Mouse (Mus musculus): ENCODE measurements around the gene Fyco1. TPM values are rescaled to one million over a fixed set of nuclear protein-coding genes. Genes with fewer than 3 reads are reported as not detected.
"Not testable (repeated sequence)": the region's sequence is repeated elsewhere in the genome, so short reads cannot be mapped to it uniquely, and the experiment has no call there.

The Fyco1 gene
- polyA plus RNA-seq, 1 experiment from 2014 or later = 19.7 TPM

DNA sequence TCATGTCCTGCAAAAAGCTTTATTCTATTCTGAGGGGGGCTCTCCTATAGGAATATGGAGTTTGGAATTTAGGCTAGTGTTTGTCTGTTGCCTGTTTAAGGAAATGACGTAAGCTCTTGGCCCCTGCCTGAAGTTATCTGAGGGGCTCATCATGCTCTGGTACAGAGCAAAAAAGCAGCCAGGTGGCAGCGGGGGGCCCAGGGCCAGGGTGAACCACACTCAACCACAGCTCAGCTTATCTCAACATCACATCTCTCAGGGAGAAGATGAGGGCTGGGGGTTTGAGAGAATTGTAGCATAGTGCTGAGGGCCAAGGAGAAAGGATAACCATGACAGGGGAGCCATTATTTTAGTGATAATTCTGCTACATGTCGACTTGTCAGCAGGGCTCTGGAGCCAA, 94.9 kb downstream of the Fyco1 start:
- H3K4me1 ChIP-seq (ENCODE audit: control insufficient read depth, insufficient read depth, low read length) = no peaks in the 10 kb centered on the region
- no peak overlapping the region for H3K9ac ChIP-seq (replicated peaks; ENCODE audit: low read depth, low read length)
- 69% methylated on average over 3 of the region's 3 CpGs for WGBS
- H3K27me3 ChIP-seq (ENCODE audit: control insufficient read depth, insufficient read depth, low read length) = no peaks in the 10 kb centered on the region
- no peaks in the 10 kb centered on the region for H3K36me3 ChIP-seq (ENCODE audit: control insufficient read depth, insufficient read depth, low read length)
- H3K9me3 ChIP-seq (ENCODE audit: control insufficient read depth, low read depth, low read length) = no peaks in the 10 kb centered on the region
- no peak overlapping the region for H3K4me2 ChIP-seq (replicated peaks; ENCODE audit: low read depth, low read length)
- no peak overlapping the region for H3K27ac ChIP-seq (ENCODE audit: low read length)
- H3K4me3 ChIP-seq (ENCODE audit: low read depth, low read length) = no peak overlapping the region
- ATAC-seq (ENCODE audit: insufficient number of reproducible peaks, insufficient read depth, low FRiP score, low read depth) = no peak

DNA sequence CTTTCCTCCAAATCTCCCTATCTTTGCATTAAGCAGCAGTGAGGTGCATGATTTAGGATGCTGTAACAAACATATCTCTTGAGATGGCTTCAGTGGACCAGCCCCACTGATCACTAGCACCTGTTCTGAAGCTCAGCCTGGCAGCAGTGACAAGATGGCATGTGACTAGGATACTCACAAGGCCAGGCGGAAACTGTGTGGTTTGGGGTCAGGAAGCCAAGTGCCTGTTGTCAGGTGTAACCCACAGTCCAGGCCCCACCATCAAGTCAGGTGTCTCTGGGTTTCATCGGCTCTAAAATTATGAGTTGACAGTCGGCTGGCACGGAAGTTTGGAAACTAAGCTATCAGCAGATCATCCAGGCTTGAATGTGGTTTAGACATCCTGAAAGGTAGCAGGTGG, 97.4 kb downstream of the Fyco1 start:
- Histone ChIP-seq H3K9ac (replicated peaks; ENCODE audit: low read depth, low read length) (no peak overlapping the region), H3K27ac (ENCODE audit: low read length) (no peak overlapping the region), H3K27me3 (ENCODE audit: control insufficient read depth, insufficient read depth, low read length) (no peaks in the 10 kb centered on the region), H3K4me2 (replicated peaks; ENCODE audit: low read depth, low read length) (no peak overlapping the region), H3K9me3 (ENCODE audit: control insufficient read depth, low read depth, low read length) (no peaks in the 10 kb centered on the region), H3K4me3 (ENCODE audit: low read depth, low read length) (no peak overlapping the region), H3K4me1 (ENCODE audit: control insufficient read depth, insufficient read depth, low read length) (no peaks in the 10 kb centered on the region), H3K36me3 (ENCODE audit: control insufficient read depth, insufficient read depth, low read length) (no peaks in the 10 kb centered on the region)
- ATAC-seq (ENCODE audit: insufficient number of reproducible peaks, insufficient read depth, low FRiP score, low read depth) = no peak
- WGBS = 82% methylated on average over 4 of the region's 4 CpGs

DNA sequence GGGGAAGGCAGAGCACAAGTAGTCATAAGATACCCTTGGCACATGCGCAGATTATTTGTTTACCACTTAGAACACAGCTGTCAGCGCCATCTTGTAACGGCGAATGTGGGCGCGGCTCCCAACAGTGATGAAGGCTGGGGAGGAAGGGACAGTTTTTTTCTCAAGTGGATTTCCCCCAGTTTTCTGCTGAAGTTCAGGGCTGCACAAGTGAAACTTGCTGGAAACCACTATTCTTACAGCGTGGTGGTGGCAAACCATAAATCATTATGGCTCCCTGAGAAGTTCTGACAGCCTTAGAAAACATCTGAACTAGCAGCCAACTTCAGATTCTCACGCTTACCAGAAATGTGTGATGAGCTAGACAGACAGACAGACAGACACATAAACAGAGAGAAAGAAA, 102.0 kb downstream of the Fyco1 start:
- not testable (repeated sequence) for H3K27me3 ChIP-seq (ENCODE audit: control insufficient read depth, insufficient read depth, low read length); ATAC-seq (ENCODE audit: insufficient number of reproducible peaks, insufficient read depth, low FRiP score, low read depth); H3K9me3 ChIP-seq (ENCODE audit: control insufficient read depth, low read depth, low read length); H3K27ac ChIP-seq (ENCODE audit: low read length); H3K9ac ChIP-seq (replicated peaks; ENCODE audit: low read depth, low read length); H3K4me3 ChIP-seq (ENCODE audit: low read depth, low read length); H3K4me2 ChIP-seq (replicated peaks; ENCODE audit: low read depth, low read length); H3K36me3 ChIP-seq (ENCODE audit: control insufficient read depth, insufficient read depth, low read length); H3K4me1 ChIP-seq (ENCODE audit: control insufficient read depth, insufficient read depth, low read length)
- WGBS = 88% methylated on average over 7 of the region's 8 CpGs

DNA sequence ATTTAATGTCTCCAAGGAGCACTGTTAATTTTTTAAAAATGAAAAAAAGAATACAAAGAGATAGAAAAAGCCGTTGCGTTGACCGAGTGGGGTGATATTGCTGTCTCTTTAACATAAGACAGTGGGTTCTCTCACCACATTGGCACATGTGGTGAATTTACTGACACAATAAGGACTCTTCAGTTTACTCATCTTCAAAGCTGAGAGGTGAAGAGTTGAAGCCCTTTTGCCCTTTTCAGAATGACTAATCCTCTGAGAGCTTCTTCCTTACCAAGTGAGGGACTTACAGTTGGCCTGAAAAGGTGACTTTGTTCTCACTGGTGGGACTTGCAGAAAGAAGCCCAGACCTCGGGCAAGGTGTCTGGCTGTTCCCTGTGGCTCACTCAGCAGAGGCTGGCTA, 110.9 kb downstream of the Fyco1 start:
- 84% methylated on average over 4 of the region's 4 CpGs for WGBS

More for the DNA sequence above, 110.9 kb downstream of the Fyco1 start:
- Histone ChIP-seq H3K27me3 (ENCODE audit: control insufficient read depth, insufficient read depth, low read length) (no peaks in the 10 kb centered on the region), H3K36me3 (ENCODE audit: control insufficient read depth, insufficient read depth, low read length) (no peaks in the 10 kb centered on the region), H3K4me3 (ENCODE audit: low read depth, low read length) (no peak overlapping the region), H3K9me3 (ENCODE audit: control insufficient read depth, low read depth, low read length) (no peaks in the 10 kb centered on the region), H3K27ac (ENCODE audit: low read length) (no peak overlapping the region), H3K4me2 (replicated peaks; ENCODE audit: low read depth, low read length) (no peak overlapping the region), H3K4me1 (ENCODE audit: control insufficient read depth, insufficient read depth, low read length) (no peaks in the 10 kb centered on the region), H3K9ac (replicated peaks; ENCODE audit: low read depth, low read length) (no peak overlapping the region)
- ATAC-seq (ENCODE audit: insufficient number of reproducible peaks, insufficient read depth, low FRiP score, low read depth) = no peak

Other genes starting within 250 kb of the Fyco1 start
- 0.31 and 0.69 TPM in 2 replicates for gene Slc6a20b, start 219.3 kb downstream of the Fyco1 start, polyA plus RNA-seq (2014; fragmentation: Nextera tagmentation; extraction: Ambion mirVana)
- gene Ccr9, start 173.5 kb downstream of the Fyco1 start, polyA plus RNA-seq (2014; fragmentation: Nextera tagmentation; extraction: Ambion mirVana) = 0.26 and 0.32 TPM in 2 replicates
- 0.27 and 0.76 TPM in 2 replicates for gene Slc6a20a, start 173.0 kb downstream of the Fyco1 start, polyA plus RNA-seq (2014; fragmentation: Nextera tagmentation; extraction: Ambion mirVana)
- 66.4 and 68.2 TPM in 2 replicates for gene Lztfl1, start 134.2 kb downstream of the Fyco1 start, polyA plus RNA-seq (2014; fragmentation: Nextera tagmentation; extraction: Ambion mirVana)
- 0.97 and 1.4 TPM in 2 replicates for gene Cxcr6, start 45.4 kb downstream of the Fyco1 start, polyA plus RNA-seq (2014; fragmentation: Nextera tagmentation; extraction: Ambion mirVana)
- gene Xcr1, start 10.1 kb upstream of the Fyco1 start, polyA plus RNA-seq (2014; fragmentation: Nextera tagmentation; extraction: Ambion mirVana) = 0.06 and 0.07 TPM in 2 replicates
- 4.1 and 5.3 TPM in 2 replicates for gene Ccr1, start 116.8 kb upstream of the Fyco1 start, polyA plus RNA-seq (2014; fragmentation: Nextera tagmentation; extraction: Ambion mirVana)
- not detected in 2 replicates for gene Ccr1l1, start 126.5 kb upstream of the Fyco1 start, polyA plus RNA-seq (2014; fragmentation: Nextera tagmentation; extraction: Ambion mirVana)
- gene Ccr3, start 170.1 kb upstream of the Fyco1 start, polyA plus RNA-seq (2014; fragmentation: Nextera tagmentation; extraction: Ambion mirVana) = 0.07 TPM in 1 of 2 replicates, not detected in the other